15 mouse cellular contexts compared by ENCODE assay signal in genomic region chr6:65764459-65764858, GRCm38 (mm10). TPM values are rescaled to one million over a fixed set of nuclear protein-coding genes. Genes with fewer than 3 reads are reported as not detected.
A peak's percentile ranks its signal among the peaks of the same experiment; 100 is the strongest.
DNase-seq lines count a peak whose midpoint lies in the region; ATAC-seq and TF ChIP-seq lines count a peak whose summit lies in the region.
"Had no signal": no experiment of that assay in that cellular context is flagged by ENCODE, and none has a peak within 500 bp of the region (broad histone marks: within the 10 kb centered on the region; RNA-seq: fewer than 3 reads in every experiment).

No protein-coding gene starts in this region.

- TF ChIP-seq POLR2A in ES-Bruce4 (IDR thresholded peaks at IDR 0.05; ENCODE audit: insufficient read depth, low read length), result no peak

- TF ChIP-seq CTCF in layer of hippocampus, adult 2 months (conservative IDR thresholded peaks at IDR 0.05), result no peak
- TF ChIP-seq CTCF in ES-Bruce4 (IDR thresholded peaks at IDR 0.05; ENCODE audit: low read depth, low read length), result no peak

- H3K9ac ChIP-seq in forebrain, embryonic 14.5 days (ENCODE audit: low read length), result no peak overlapping the region
- H3K9ac ChIP-seq in forebrain, embryonic 15.5 days (replicated peaks), result no peak overlapping the region
- no peak overlapping the region for H3K9ac ChIP-seq in ES-Bruce4 (ENCODE audit: low read depth, poor library complexity, severe bottlenecking)
- H3K9ac ChIP-seq in neural tube, embryonic 13.5 days, result no peak overlapping the region
- H3K9ac ChIP-seq: embryonic facial prominence, embryonic 12.5 days; forebrain, embryonic 12.5 days; hindbrain, embryonic 12.5 days had no signal

- peak; percentile 14 for DNase-seq in forebrain, embryonic 14.5 days (ENCODE audit: low spot score)
- no peak for DNase-seq in layer of hippocampus, adult 2 months (ENCODE audit: low spot score in 2 of 2)
- no peak for DNase-seq in layer of hippocampus, adult 8-10 months (ENCODE audit: low spot score in 2 of 2)
- no peak for DNase-seq in spleen, postnatal 10 days (ENCODE audit: low spot score in 2 of 2)
- DNase-seq: cerebellum, adult 9-10 months; cerebellum, postnatal 25 days; gastrocnemius, postnatal 25 days had no signal

- H3K4me2 ChIP-seq in forebrain, embryonic 14.5 days (ENCODE audit: low read length), result no peak overlapping the region
- no peak overlapping the region for H3K4me2 ChIP-seq in forebrain, embryonic 15.5 days (replicated peaks)
- no peak overlapping the region for H3K4me2 ChIP-seq in neural tube, embryonic 13.5 days
- H3K4me2 ChIP-seq: embryonic facial prominence, embryonic 12.5 days had no signal

- 68% methylated on average over 2 of the region's 2 CpGs for WGBS in forebrain, embryonic 14.5 days
- 60% methylated on average over 2 of the region's 2 CpGs for WGBS in forebrain, embryonic 15.5 days
- WGBS in neural tube, embryonic 13.5 days, result 41% methylated on average over 2 of the region's 2 CpGs

- H3K4me3 ChIP-seq in forebrain, embryonic 14.5 days (ENCODE audit: low read depth, low read length), result no peak overlapping the region
- H3K4me3 ChIP-seq in forebrain, embryonic 15.5 days, result no peak overlapping the region
- no peak overlapping the region for H3K4me3 ChIP-seq in layer of hippocampus, adult 2 months
- no peak overlapping the region for H3K4me3 ChIP-seq in ES-Bruce4 (ENCODE audit: low read depth, low read length)
- no peak overlapping the region for H3K4me3 ChIP-seq in neural tube, embryonic 13.5 days
- H3K4me3 ChIP-seq: embryonic facial prominence, embryonic 12.5 days; forebrain, embryonic 12.5 days; heart, embryonic 13.5 days; hindbrain, embryonic 12.5 days had no signal

- ATAC-seq in forebrain, embryonic 14.5 days, result 0 out of 2 replicates have a peak, but pooled peaks have one; percentile 19
- ATAC-seq in forebrain, embryonic 15.5 days (replicated peaks), result no peak
- peak; percentile 24; the same call in 1 of the 2 replicates for ATAC-seq in neural tube, embryonic 13.5 days (ENCODE audit: low read depth)

- no peaks in the 10 kb centered on the region for H3K9me3 ChIP-seq in forebrain, embryonic 14.5 days (replicated peaks; ENCODE audit: control insufficient read depth, low read length)
- H3K9me3 ChIP-seq in forebrain, embryonic 15.5 days, result no peaks in the 10 kb centered on the region
- no peaks in the 10 kb centered on the region for H3K9me3 ChIP-seq in ES-Bruce4 (replicated peaks; ENCODE audit: control insufficient read depth, insufficient read depth, low read length, poor library complexity, severe bottlenecking)
- no peaks in the 10 kb centered on the region for H3K9me3 ChIP-seq in neural tube, embryonic 13.5 days
- H3K9me3 ChIP-seq: embryonic facial prominence, embryonic 12.5 days; forebrain, embryonic 12.5 days; heart, embryonic 13.5 days; hindbrain, embryonic 12.5 days had no signal

- H3K4me1 ChIP-seq in forebrain, embryonic 14.5 days (ENCODE audit: control insufficient read depth, insufficient read depth, low read length), result 0 out of 2 replicates have a peak, but pooled peaks cover 2% of the 10 kb centered on the region
- H3K4me1 ChIP-seq in forebrain, embryonic 15.5 days, result peaks cover 5% of the 10 kb centered on the region; the same call in 1 of the 2 replicates
- H3K4me1 ChIP-seq in ES-Bruce4 (ENCODE audit: control insufficient read depth, insufficient read depth, low read length), result peaks cover 2% of the 10 kb centered on the region
- H3K4me1 ChIP-seq in neural tube, embryonic 13.5 days (replicated peaks), result no peaks in the 10 kb centered on the region

- no peak overlapping the region for H3K27ac ChIP-seq in forebrain, embryonic 14.5 days (ENCODE audit: low read depth, low read length)
- no peak overlapping the region for H3K27ac ChIP-seq in forebrain, embryonic 15.5 days (replicated peaks)
- H3K27ac ChIP-seq in layer of hippocampus, adult 2 months, result 0 out of 2 replicates have a peak overlapping the region, but pooled peaks have one; percentile 53
- peak overlapping the region; percentile 88; the same call in 1 of the 2 replicates for H3K27ac ChIP-seq in ES-Bruce4 (ENCODE audit: insufficient read depth, low read length)
- no peak overlapping the region for H3K27ac ChIP-seq in neural tube, embryonic 13.5 days (replicated peaks)
- H3K27ac ChIP-seq: embryonic facial prominence, embryonic 12.5 days; forebrain, embryonic 12.5 days; heart, embryonic 13.5 days; hindbrain, postnatal 0 days had no signal

- no peak for TF ChIP-seq EP300 in ES-Bruce4 (IDR thresholded peaks at IDR 0.05; ENCODE audit: insufficient read depth, low read depth, low read length)

- H3K27me3 ChIP-seq in forebrain, embryonic 14.5 days (replicated peaks; ENCODE audit: control insufficient read depth, insufficient read depth, low read length), result no peaks in the 10 kb centered on the region
- H3K27me3 ChIP-seq in forebrain, embryonic 15.5 days, result no peaks in the 10 kb centered on the region
- no peaks in the 10 kb centered on the region for H3K27me3 ChIP-seq in ES-Bruce4 (ENCODE audit: control insufficient read depth, insufficient read depth, low read length, poor library complexity, severe bottlenecking)
- no peaks in the 10 kb centered on the region for H3K27me3 ChIP-seq in neural tube, embryonic 13.5 days
- H3K27me3 ChIP-seq: embryonic facial prominence, embryonic 12.5 days; forebrain, embryonic 12.5 days; heart, embryonic 13.5 days; hindbrain, embryonic 12.5 days had no signal

- H3K36me3 ChIP-seq in forebrain, embryonic 14.5 days (ENCODE audit: control insufficient read depth, insufficient read depth, low read length), result no peaks in the 10 kb centered on the region
- no peaks in the 10 kb centered on the region for H3K36me3 ChIP-seq in forebrain, embryonic 15.5 days
- H3K36me3 ChIP-seq in ES-Bruce4 (ENCODE audit: control insufficient read depth, insufficient read depth, low read length, poor library complexity, severe bottlenecking), result no peaks in the 10 kb centered on the region
- H3K36me3 ChIP-seq in neural tube, embryonic 13.5 days, result no peaks in the 10 kb centered on the region
- H3K36me3 ChIP-seq: embryonic facial prominence, embryonic 12.5 days; forebrain, embryonic 12.5 days; heart, embryonic 13.5 days; hindbrain, embryonic 12.5 days had no signal

RNA-seq across cellular contexts. Expression of gene Prdm5, which starts 14.3 kb away (rescaled TPM):
- polyA plus RNA-seq in forebrain, embryonic 14.5 days (2014; fragmentation: Nextera tagmentation; extraction: Ambion mirVana), result 5.3 and 5.9 TPM in 2 replicates
- 5.3 and 6.3 TPM in 2 replicates for polyA plus RNA-seq in forebrain, embryonic 15.5 days (2015; fragmentation: Nextera tagmentation; extraction: Ambion mirVana)
- total RNA-seq in layer of hippocampus, adult 2 months (2021), result 10 to 100 TPM; 40.0 to 40.8 TPM
- total RNA-seq in layer of hippocampus, adult 8-10 months (2022), result 10 to 100 TPM; 29.0 to 35.7 (median 33.2) TPM
- polyA plus RNA-seq in ES-Bruce4 (2011; ENCODE audit: insufficient read depth, insufficient read length, low read depth, missing spikeins), result 33.2 and 33.5 TPM in 2 replicates
- polyA plus RNA-seq in neural tube, embryonic 13.5 days (2015; fragmentation: Nextera tagmentation; extraction: Ambion mirVana), result 6.6 and 9.7 TPM in 2 replicates

Comparison
In these comparisons a context has a peak if more than half of its experiments do, and no peak if none do; other contexts are left out.
1. H3K27ac ChIP-seq: peak in layer of hippocampus, adult 2 months (single experiment) and ES-Bruce4 (single experiment); none in forebrain, embryonic 14.5 days (single experiment), forebrain, embryonic 15.5 days (single experiment) and neural tube, embryonic 13.5 days (single experiment).